Mouse (Mus musculus): Measurements from ENCODE around the gene Gpr61.

The Gpr61 gene

DNA sequence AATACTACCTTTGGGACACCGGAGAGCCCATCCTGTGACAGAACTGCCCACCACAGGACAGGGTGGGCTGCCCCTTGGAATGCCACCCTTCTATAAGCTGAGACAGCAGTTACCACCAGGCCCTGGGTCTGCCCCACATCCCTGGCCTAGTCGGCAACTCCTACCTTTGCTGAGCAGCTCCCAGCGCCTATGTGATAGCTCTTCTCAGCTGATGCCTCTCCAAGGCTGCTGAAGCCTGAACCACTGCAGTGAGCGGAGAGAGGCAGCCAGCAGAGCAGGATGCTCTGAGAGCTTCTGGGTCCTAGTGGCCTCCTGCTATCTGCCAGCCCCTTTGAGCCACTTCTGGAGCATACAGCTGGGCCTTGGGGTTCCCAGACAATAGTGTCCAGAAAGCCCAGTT lies at the start of gene Gpr61:
TSS of gene Gpr61 (minus strand) at position 227 of the 400 bp plus-strand sequence.
- in situ Hi-C loops (cut with MboI, MseI): loop anchor here (5.0 to 10.0 kb wide), 2 partner anchors 72 to 210 kb away; partner anchors contain the start of gene Gstm6 (in 1 of the 2)

DNA sequence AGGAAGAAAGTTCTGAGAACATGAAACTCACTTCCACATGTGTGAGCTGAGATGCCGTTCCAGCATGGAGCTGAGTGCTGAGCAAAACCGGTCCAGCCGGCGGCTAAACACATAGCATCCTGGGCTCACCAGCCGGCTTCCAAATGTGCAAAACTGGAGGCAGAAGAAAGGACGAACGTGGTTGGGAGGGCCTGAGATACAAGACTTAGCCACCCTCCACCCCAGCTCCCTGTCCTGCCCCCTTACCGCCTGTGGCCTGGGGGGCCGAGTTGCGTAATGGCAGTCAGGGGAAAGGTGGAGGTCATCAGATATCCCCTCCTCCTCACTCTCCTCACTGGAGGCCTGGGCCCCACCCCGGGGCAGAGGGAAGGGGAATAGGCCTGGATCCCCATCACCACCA lies 49.8 kb upstream of the Gpr61 start:
- in situ Hi-C loops (cut with MboI, MseI): no loop called here

DNA sequence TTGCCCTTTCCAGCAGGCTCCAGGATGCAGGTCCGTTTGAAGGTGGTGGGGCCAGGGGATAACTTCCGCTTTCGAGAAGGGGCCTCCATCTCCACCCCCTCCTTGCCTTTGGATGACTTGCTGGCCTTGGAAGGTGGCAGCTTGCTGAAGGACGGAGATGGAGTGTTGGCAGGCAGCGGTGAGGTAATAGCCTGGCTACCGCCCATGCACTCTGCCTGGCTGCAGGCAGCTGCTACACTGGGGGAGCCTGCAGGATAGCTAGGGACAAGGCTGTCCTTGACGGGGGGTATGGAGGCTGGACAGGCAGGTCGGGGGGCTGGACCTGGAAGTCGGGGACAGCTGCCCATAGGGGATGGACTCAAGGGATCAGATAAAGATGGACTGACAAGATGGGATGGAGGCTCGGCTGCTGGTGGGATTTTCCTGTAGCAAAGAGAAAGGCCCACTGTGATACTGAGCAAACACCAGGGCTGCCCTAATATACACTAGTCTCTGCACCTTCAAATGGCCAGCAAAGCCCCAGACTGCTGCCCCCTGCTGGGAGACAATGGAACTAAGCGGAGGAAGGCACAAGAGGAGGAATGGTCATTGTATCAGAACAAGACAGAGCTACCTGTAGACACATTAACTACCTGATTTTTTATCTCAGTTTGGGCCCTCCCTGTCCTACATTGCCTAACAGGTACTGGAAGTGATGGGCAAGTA lies 49.1 kb upstream of the Gpr61 start:
- in situ Hi-C loops (cut with MboI, MseI): no loop called here

DNA sequence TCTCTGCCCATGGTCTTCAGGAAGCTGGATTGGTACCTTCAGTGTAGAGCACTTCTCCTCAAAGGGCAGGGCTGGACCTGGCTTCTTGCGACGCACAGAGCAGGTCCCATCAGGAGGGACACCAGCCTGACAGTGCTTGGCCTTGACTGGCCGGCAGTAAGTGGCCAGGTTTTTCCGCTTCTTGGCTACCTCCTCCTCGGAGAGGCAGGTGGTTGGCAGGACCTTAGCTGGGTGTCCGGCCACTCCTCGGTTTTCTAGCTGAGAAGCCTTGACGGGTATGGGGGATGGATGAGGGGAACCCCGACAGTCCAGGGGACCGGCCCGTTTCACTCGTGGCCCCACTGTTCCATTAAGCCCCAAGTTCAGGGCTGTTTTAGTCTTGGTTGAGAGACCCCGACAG lies 48.5 kb upstream of the Gpr61 start:
- in situ Hi-C loops (cut with MboI, MseI): no loop called here

DNA sequence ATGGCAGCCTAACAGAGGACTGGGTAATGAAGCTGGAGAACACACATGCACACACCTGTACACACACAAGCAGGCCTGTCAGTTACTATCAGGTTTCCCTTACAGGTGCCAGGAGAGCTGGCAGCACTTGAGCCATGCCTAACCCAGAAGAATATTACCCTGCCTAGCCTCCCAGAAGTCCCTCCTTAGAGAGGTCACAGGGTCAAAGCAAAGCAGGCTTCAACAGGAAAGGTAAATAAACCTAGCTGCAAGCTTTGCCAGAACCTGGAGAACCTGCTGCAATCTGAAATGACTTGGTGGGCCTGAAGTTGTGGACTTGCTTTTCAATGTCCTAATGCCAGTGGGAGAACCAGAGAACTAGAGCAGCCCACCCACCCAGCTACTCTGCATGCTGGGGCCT lies 47.8 kb upstream of the Gpr61 start:
- in situ Hi-C loops (cut with MboI, MseI): no loop called here

DNA sequence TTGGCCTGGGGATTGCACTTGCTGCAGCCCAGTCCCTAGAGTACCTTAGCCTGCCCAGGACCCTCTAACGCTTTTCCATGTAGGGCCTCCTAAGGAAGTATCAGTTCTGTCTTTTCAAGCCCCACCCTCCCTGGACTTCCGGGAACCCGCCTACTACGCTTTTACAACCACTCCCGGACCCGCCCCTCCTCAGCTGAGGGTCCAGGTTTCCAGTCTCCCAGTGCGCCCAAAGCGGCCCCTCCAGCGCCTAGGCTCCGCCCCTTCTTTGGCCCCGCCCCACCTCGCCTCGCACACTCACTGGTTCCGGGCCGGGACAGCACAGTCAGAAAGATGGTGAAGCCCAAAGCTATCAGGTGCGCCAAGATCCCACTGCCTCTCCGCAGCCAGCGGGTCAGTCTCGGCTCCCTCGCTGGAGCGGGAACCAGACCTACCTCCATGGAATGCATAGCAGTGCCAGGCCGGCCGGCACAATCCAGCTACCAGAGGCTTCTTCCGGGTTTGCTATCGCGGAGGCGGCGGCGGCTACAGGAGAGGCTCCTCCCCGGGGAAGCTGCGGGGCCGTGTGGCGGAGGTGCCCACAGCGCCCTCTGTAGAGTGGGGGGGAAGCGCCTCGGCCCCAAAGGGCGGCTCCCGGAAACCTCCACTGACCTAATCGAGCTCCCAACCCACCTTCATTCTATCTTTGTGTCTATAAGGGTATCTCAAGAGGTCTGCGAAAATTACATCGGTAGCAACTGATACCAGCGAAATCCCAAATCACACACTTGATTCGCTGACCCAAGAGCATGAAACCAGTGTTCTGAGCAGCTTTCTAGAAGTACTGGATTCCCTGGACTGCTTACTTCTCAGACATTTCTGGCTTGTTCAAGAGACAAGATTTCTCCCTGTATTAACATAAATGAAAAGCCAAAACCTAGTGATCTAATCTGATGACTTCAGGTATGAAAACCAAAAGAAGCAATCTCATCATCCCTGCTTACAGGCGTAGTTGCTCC lies 45.9 kb upstream of the Gpr61 start, which contains the start of gene Cyb561d1:
TSS of gene Cyb561d1 (minus strand) at position 884 of the 995 bp plus-strand sequence.
- in situ Hi-C loops (cut with MboI, MseI): no loop called here

DNA sequence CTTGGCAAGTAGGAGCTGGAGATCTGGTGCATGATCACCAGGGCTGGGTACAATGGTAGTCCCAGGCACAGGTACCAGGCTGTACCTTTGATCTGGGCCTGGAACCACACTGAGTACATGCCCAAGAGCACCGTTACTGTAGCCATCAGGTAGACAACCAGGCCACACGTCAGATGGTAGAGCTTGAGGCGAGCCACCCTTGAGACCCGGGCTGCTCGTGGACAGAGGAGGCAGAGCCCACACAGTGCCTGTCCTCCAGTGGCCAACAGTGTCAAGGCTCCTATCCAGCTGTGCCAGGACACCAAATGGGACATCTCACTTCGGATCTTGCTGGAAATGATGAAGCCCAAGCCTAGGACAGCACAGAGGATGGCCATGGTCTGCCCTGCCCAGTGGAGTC lies 44.5 kb upstream of the Gpr61 start:
- in situ Hi-C loops (cut with MboI, MseI): no loop called here

DNA sequence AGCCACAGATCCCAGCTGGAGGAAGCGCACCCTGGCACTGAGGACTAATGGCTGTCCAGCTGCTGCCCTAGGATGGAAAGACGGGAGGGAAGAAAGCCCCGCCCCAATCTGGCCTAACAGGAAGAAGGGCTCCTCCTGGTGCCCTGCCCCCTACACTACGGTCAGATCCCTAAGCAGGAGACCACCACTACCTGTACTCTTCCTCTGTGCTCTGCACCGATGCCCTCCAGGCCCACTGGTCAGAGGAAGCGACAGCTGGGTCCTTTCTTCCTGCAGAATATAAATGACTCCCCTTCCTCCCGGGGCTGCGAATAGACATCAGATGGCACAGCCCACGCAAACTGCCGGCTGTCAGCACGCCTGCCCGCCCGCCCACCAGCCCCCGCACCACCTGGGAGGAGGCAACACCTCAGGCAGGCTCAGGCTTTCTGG lies 42.4 kb upstream of the Gpr61 start:
- in situ Hi-C loops (cut with MboI, MseI): no loop called here

DNA sequence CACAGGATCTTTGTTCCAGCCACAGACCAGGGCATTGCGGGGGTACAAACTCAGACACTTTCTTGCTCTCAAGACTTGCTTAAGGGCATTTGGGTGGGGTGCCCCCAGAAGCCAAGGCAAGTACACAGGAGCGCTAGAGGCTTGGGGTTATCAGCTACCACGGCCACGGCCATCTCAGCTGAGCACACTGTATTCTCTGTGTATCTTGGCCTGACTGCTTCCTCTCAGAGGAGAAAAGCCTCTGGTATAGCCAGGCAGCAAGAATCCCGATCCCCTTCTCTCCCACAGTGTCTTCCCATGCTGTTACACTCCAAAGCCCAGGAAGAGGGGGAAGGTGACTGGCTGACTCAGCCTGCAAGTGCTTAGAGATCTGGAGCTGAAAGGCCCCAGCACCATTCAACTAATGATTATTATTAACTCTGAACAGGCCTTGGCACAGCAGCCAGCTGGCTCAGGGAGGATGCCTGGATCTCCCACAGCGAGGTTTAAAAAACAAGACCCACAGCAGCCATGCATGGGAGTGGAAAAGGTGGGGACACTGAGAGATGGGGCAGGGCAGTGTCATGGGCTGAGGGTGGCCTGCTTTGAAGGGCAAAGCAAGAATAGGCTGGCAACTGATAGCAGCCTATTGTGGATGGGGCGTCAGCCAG lies 41.4 kb upstream of the Gpr61 start:
- in situ Hi-C loops (cut with MboI, MseI): no loop called here

DNA sequence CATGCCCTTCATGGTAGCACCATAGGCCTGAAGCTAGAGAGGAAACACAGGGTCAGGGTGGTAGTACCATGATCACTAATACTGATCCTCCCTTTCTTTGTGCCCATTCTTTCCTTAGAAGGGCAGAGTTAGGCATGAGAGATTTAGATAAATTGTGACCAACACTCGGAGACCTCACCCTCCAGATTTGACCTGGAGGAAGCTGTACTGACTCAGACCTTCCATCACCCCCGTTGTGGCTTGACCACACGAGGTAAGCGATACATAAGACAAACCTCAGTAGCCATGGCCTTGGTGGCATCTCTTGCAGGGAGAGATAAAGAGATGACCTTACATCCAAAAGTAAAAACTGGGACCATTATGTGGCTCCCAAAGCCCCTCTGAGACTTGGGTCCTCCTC lies 40.6 kb upstream of the Gpr61 start:
- in situ Hi-C loops (cut with MboI, MseI): no loop called here

DNA sequence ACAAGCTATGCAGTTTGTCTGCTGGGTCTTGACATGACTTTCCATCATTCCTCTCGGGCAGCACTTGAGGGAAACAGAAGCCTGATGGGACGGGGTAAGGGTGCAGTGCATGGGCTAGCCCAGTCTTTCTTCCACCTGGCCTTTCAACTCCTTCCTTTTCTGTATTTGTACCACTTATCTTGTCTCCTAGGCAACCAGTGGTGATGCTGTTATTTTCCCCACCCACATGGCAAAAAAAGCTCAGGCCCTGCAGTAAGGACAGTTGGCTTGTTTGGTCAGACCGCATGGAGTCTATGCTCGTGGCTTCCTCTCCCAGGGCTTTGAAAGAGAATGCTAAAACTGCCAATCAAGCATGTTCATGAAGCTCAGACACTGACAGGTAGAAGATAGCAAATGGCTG lies 39.0 kb upstream of the Gpr61 start:
- in situ Hi-C loops (cut with MboI, MseI): no loop called here

DNA sequence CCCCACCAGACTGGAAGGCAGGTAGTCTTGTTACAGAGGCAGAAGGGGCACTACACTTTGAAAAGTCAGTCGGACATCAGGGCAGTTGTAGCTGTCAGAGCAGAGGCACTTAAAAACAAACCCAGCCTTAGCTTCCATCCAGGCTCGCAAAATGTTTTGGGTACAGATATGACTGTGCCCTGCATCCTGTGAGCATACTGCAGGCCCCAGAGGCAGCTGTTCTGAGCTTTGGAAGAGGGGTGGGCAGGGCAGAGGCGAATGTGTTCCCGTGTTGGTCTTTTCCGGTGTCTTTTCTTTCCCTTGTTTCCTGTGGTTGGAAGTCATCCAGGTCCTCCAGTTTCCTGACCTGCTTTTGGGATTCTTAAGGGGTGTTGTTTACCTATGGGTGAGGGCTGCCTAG lies 35.2 kb upstream of the Gpr61 start:
- in situ Hi-C loops (cut with MboI, MseI): no loop called here

DNA sequence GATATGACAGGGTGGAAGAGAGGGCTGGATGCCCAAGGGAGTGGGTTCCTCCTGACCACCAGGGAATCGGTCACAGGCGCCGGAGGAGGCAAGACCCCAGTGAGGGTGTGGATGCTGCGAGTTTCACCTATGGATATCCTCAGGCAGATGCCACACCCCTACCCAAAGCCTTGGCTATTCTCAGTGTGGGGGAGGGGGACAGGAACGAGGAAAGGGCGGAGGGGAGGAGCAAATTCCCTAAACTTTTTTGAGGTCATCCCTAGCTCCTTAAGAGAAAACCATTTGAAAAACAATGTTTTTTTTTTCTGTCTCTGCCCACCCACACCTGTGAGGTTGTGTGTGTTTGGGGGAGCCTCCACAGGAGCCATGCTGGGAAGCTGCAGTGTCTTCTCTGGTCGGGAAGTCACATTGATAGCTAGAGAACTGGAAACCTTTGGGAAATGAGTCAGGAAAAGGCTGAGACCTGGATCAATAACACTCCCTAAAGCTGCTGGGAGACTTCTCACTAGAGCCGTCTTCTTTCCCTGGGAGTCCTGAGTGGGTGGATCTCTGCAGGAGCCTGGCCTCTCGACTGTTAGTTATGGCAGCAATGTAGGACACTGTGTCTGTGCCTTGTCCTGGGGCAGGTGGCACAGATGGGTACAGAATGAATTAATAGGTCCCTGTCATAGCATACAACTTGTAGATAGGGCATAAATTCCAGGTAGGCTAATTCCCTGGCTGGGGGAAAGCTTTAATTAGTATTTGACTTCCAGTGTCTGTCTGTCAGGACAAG lies 34.2 kb upstream of the Gpr61 start:
- in situ Hi-C loops (cut with MboI, MseI): no loop called here

DNA sequence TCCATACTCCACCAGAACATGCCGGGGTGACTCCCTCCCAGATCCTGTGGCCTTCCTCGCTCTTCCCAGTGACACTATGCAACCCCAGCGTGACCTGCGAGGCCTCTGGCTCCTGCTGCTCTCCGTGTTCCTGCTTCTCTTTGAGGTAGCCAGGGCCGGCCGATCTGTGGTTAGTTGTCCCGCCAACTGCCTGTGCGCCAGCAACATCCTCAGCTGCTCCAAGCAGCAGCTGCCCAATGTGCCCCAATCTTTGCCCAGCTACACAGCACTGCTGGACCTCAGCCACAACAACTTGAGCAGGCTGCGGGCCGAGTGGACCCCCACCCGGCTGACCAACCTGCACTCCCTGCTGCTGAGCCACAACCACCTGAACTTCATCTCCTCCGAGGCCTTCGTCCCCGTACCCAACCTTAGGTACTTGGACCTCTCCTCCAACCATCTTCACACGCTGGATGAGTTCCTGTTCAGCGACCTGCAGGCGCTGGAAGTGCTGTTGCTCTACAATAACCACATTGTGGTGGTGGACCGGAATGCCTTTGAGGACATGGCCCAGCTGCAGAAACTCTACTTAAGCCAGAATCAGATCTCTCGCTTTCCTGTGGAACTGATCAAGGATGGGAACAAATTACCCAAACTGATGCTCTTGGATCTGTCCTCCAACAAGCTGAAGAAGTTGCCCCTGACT lies 32.6 kb upstream of the Gpr61 start:
- in situ Hi-C loops (cut with MboI, MseI): no loop called here

DNA sequence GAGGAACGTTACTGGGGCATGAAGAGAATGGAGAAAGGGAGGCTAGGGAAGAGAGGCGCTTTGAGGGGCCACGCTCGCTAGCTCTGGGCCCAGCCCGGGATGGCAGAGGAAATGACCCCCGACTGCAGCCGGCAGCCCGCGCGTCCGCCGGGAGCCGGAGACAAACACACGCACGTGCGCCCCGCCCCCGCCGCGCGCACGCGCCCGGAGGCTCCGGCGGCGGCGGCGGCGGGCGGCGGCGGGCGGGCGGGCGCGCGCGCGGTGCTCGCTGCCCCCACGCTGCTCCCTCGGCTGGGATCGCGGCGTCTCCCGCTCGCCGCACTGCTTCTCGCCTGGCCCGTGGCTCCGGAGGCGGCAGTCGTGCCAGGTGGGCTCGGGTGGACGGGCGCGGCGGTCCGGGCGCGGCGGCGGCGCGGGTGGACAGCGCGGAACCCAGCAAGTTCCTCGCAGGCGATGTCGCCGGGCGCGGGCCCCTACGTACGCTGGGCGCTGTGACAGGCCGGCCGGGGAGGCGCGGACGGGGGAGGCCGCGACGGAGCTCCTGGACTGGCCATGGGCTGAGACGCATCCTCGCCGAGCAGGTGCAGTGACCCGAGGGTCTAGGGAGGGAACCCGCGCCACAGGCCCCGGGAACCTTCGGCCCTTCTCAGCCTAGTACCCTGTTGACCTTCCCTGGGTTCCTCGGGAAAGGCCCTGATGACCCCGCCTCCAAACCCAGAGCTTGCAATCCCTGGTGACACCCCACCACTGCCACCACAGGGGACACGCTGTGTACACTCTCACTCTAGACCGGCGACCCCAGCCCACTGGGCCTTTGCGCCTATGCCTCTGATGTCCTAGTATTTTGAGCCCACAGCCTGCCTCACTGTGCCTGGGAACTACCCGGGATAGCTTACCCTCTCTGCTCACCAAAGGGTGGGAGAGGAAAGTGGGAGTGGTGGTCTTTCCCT lies 31.7 kb upstream of the Gpr61 start, which contains the start of gene Amigo1:
TSS of gene Amigo1 (plus strand) at position 238 of the 950 bp plus-strand sequence.
- in situ Hi-C loops (cut with MboI, MseI): no loop called here

DNA sequence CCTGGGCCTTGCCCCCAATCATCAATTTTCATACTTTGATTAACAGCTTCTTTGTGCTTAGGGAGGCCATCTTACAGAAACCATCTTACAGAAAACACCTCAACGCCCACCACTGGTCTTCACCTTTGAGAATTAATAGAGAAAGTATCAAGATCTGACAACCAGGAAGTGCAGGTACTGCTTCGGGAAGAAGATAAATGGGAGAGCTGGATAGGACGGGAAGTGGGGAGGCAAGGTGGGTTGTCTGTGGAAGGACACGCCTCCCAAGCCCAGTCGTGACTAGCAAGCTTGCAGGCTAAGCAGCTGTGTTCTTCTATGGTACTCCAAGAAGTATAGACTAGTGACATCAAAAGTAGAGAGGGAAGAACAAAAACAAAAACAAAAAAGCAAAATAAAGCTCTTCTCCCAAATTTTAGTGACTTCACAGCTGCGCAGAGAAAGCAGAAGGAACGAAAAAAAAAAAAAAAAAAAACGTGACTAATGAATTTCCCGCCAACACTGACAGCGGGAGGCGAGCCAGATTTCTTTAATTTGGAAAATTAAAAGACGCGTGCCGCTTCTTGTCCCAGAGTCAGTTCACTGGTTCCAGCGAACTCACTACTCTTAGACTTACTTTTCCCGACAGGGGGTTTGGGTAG lies 30.9 kb upstream of the Gpr61 start:
- in situ Hi-C loops (cut with MboI, MseI): no loop called here

DNA sequence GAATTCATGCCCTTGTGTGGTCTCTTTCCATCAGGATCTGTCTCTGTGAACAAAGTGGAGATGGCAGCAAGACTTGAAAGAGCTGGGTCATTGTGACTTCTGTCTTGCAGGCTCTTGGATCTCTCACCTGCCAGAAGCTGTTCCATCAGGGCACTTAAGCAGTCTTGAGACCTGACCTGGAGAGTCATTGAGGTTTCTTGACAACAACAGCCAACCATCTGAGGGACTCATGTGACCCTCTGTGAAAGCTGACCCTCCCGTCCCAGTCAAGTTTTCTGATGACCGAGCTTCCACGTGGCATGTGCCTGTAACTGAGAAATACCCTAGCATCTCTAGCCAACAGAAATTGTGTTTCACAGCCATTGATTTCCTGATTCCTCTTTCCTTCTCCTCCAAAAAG lies 30.1 kb upstream of the Gpr61 start:
- in situ Hi-C loops (cut with MboI, MseI): no loop called here

DNA sequence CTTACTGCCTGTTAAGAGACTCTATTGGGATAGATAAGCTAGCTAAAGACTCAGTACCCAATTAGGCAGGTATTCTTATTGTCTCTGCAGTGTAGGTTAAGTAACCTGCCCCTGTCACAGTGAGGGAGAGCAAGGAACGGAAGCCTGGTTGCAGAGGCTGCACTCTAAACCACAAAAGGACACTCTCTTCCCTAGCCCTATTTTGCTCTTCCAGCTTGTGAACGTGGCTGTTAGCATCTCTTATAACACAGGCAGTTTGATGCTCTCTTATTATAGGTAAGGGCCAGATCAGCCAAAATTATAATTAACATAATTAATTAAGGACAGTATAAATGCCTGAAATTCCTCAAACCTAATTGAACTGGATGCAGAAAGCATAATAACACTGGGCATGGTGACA lies 25.8 kb upstream of the Gpr61 start:
- in situ Hi-C loops (cut with MboI, MseI): no loop called here

Data from T-helper 17 cell (primary cell).